Mouse (Mus musculus): ENCODE data around the gene Kcnk13.

Kcnk13 gene

GRCm38 (mm10) chr12:99966116-99966770, 1.9 kb downstream of the Kcnk13 start:
- 16% methylated on average over 25 of the region's 25 CpGs for WGBS

DNA sequence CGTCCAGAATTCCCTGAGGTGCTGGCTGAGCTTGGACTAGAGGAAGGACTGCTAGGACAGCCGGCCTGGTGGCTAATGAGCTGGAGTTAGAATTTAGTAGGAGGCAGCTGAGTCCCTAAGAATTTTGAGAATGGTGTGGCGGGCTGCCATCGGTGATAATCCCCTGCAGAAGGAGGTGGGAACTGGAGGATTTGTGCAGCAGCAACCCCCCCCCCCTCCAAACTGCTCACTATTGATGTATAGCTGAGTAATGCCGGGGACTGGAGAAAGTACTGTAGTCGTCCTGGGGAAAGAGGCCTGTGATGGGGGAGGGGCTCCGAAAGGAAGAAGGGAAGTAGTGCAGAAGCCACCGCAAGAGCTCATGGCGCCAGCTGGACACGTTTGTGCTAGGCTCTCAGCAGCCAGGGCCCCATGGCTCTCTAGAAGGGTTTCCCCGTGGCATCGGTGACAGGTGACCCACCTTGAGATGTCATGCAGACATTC, 2.6 kb downstream of the Kcnk13 start:
- 35% methylated on average over 12 of the region's 12 CpGs for WGBS

DNA sequence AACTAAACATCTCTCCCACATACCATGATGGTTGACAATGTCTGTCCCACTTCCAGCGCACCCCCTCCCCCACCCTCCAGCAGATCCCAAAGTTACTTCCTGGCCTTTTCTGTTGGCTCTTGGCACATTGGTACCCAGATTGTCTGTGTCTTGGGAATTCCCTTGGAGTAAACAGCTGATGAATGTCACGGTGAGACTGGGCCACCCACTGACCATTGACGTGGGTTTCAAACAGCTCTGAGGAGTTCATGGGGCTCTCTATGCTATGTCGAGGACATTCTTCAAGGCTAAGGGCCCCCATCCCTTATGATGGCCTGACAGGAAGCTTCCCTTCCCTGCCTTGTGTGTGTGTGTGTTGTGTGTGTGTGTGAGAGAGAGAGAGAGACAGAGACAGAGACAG, 5.6 kb downstream of the Kcnk13 start:
- WGBS: 74% methylated on average over 4 of the region's 4 CpGs

GRCm38 (mm10) chr12:99971205-99971894, 7.1 kb downstream of the Kcnk13 start:
- WGBS: 82% methylated on average over 7 of the region's 7 CpGs

DNA sequence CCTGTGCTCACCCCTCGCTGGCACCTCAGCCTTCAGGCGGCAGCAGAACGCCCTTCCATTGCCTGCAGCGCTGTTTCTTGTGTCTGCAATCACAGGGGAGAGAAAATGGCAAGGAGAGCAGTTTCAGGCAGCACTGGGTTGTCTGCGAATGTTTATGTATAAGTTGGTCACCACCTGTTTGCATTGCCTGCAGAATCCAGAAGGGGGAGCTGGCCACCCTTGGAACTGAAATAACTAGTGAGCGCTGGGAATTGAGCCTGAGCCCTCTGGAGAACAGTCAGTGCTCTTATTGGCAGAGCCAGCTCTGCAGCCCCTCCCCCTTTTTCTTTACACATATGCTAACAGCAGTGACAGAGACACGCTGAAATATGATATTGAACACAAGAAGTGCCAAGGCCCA, 8.5 kb downstream of the Kcnk13 start:
- 73% methylated on average over 7 of the region's 7 CpGs for WGBS

DNA sequence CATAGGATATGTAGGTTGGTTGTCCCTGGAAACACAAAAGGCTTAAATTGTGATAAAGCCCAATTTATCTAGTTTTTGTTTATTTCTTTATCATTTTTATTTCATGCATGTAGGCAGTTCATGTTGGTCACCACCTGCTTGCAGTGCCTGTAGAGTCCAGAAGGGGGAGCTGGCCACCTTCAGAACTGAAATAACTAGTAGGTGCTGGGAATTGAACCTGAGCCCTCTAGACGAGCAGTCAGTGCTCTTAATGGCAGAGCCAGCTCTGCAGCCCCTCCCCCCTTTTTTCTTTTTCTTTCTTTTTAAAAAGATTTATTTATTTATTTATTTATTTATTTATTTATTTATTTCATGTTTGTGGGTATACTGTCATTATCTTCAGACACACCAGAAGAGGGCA, 9.4 kb downstream of the Kcnk13 start:
- WGBS: 85% methylated on average over 1 of the region's 1 CpGs

GRCm38 (mm10) chr12:99979541-99979940, 15.2 kb downstream of the Kcnk13 start:
- 71% methylated on average over 4 of the region's 4 CpGs for WGBS

- WGBS: 91% methylated on average over 5 of the region's 5 CpGs
These were observed 22.5 kb downstream of the Kcnk13 start for GRCm38 (mm10) chr12:99986797-99987196.

DNA sequence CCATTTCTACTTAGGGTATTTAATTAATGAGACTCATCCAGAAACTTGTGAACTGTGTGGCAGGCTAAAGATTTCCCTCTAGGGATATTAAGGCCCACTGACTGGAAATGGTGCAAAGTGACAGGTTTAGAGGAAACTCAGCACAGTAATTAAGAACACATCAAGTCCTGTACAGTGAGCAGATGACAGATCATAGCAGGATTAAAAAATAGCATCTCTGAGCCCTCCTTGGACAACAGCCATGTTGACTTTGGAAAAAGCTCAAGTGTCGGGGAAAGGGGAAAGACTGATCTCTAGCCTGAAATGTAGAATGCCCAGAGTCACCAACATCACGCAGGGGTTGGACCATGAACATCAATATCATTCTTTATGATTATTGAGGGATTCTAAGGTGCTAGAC, 23.8 kb downstream of the Kcnk13 start:
- WGBS: 79% methylated on average over 2 of the region's 2 CpGs

GRCm38 (mm10) chr12:99992362-99992862, 28.1 kb downstream of the Kcnk13 start:
- WGBS: 85% methylated on average over 11 of the region's 11 CpGs

DNA sequence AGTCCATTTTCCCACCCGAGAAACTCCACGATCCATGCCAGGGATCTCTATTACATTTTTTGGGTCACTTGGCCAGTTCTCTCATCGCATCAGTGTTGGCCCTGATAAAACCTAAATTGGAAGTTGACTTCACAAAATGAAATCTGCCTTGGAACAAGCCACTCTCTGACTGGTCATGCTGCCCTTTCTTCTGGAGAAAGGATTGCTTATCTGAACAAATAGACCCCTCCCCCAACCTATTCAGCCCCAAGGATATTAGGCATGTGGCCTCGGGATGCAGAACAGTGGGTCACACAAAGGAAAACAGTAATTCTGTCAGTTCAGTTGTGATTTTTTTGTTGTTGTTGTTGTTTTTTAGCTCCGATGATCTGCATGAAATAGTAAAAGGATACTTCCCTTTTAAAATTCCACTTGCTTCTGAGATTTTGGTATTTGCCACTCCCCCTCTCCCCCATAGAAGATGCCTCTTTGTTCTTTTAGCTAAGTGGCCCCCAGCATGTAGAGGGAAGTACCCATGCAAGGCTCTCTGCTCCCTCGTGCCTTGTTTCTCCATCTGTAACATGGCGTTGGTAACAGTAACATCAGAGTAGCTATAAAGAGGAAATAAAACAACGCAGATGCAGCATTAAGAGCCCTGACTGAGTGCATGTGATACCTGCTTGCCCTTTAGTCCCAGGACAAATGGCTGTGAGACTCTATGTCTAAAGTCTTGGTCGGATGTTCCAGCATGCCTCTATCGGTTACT, 29.0 kb downstream of the Kcnk13 start:
- 68% methylated on average over 10 of the region's 10 CpGs for WGBS

- WGBS: 46% methylated on average over 5 of the region's 5 CpGs
These were observed 31.7 kb downstream of the Kcnk13 start for GRCm38 (mm10) chr12:99995951-99996350.

DNA sequence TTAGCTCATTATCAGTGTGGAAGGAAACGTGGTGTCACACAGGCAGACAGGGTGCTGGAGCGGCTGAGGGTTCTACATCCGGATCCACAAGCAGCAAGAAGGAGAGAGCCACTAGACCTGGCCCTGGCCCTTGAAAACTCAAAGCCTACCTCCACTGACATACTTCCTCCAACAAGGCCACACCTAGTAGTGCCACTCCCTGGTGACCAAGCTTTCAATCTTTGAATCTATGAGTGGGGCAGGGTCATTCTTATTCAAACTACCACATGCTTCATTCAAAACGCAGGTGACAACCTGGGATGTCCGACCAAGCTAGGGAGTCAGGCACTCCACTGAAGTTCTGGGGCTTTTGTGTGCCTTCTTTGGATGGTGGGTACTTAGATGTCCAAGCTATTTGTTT, 35.4 kb downstream of the Kcnk13 start:
- 88% methylated on average over 5 of the region's 5 CpGs for WGBS

GRCm38 (mm10) chr12:100000381-100000780, 36.1 kb downstream of the Kcnk13 start:
- 62% methylated on average over 7 of the region's 7 CpGs for WGBS

DNA sequence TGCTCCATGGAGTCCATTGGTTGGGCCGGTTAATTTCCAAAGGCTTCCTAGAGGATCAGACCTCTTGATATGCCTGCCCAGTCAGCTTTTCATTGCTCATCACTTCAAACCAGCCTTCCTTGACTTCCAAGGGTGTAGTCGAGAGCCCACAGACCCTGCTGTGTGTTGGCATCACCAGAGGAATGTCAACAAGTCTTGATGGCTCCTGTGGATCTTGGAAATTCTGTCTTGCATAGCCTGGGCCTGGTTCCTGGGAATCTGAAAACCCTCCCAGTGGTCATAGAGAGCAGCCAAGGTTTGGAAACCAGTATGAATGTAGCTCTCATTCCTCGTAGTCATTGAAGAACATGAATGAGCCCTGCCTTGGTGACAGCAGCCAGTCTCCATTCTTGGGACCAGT, 36.9 kb downstream of the Kcnk13 start:
- WGBS: 88% methylated on average over 3 of the region's 3 CpGs

- 70% methylated on average over 3 of the region's 3 CpGs for WGBS
These were observed 37.6 kb downstream of the Kcnk13 start for GRCm38 (mm10) chr12:100001910-100002309.

DNA sequence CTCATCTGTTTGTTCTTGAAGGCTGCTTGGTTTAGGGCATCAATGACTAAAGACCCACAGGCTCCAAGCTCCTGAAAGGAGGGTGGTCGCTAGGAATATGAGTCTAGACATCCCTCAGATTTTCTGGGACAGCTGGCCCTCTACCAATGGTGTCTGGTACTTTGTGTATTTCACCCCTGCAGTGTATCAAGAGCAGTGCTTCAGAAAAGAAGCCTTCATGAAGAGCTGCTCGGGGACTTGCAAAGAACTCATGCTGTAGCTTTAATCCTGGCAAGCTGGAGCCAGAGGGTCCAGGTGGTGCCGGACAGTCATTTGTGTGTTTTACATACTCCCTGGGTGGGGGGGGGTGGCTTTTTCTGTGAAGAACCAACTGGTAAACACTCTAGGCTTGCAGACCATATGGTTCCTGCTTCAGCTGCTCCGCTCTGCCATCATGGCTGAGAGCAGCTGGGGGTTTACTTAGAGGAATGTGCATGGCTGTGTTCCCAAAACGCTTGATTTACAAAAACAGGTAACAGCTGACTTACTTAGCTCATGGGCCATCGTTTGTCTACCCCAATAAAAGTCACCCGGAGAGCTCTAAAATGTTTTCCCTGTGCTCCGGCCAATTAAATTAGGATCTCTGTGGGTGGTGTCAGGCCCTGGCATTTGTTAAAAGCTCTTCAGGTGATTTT, 38.8 kb downstream of the Kcnk13 start:
- WGBS: 31% methylated on average over 8 of the region's 8 CpGs

DNA sequence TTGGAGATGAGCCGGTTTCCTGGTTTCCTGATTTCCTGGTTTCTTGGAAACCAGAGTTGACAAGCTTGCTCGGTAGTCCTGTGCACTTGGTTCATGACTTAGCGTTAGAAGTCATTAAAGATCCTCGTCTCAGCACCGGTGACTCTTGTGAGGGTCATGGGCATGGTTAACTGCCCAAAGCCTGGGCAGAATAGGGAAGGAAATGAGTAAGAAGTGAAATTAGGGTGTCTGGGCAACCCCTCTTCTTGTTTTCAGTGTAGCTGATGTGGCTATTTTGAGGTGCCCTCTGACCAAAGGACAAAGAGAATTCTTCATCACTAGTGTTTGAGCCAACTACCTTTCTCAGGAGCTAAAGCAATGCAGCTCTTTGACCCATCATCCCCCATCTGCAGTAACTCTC, 41.0 kb downstream of the Kcnk13 start:
- 94% methylated on average over 5 of the region's 5 CpGs for WGBS

GRCm38 (mm10) chr12:100006681-100007080, 42.4 kb downstream of the Kcnk13 start:
- WGBS: 72% methylated on average over 2 of the region's 2 CpGs

DNA sequence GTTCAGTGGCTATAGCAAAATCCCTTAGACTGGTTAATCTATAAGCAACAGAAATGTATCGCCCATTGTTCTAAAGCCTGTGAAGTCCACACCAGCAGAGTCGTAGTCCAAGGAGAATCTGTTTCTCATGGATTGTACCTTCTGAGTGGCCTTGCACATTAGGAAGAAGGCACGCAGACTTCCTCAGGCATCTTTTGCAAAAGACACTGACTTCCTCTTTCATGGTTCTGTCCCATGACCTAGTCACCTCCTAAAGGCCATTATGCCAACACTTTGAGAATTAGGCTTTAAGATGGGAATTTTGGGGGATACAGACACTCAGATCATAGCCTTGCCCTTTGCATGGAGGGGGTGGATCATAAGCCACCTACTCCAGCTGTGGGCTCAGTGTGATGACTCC, 48.5 kb downstream of the Kcnk13 start:
- 92% methylated on average over 3 of the region's 3 CpGs for WGBS

DNA sequence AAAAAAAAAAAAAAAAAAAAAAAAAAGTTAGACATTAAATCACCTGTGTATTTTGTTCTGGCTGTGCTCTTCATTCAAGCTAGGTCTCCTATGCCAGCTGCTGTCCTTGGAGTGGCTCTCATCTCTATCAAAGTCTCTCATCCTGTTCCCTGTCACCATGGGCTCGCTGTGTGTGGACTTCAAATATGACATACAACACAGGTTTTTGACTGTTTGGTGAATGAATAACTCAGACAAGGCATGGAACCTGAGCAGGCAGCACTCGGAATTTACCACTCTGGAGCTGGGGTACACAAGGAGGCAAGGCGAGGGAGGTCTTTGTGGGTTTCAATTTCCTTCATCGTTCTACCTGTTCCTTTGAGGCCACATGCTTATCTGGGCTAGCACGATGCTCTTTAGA, 50.8 kb downstream of the Kcnk13 start:
- 93% methylated on average over 5 of the region's 5 CpGs for WGBS

- 55% methylated on average over 6 of the region's 6 CpGs for WGBS
These were observed 53.4 kb downstream of the Kcnk13 start for GRCm38 (mm10) chr12:100017709-100018108.

Data from cerebral cortex, adult 2 months (tissue).